ENCODE assay signal across 8 mouse cellular contexts in the genomic region with DNA sequence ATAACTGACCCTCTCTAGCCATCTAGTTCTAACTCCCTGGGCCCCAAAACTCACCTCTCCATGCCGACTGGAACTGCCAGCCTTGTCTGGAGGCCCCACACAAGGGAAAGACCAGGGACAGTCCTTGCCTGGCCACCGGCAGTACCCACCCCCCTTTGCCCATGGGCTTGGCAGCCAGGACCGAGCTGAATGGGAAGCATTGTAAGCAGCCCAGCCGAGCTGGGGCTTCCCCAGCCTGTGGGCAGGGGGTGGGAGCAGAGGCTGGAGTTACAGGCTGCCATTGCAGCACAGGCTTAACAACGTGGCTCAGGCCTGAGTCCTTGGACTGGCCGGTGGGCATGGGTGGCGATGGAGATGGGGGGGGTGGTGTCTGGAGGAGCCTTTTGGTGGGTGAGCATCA. TPM values are rescaled to one million over a fixed set of nuclear protein-coding genes. Genes with fewer than 3 reads are reported as not detected.
DNase-seq lines count a peak whose midpoint lies in the region; ATAC-seq and TF ChIP-seq lines count a peak whose summit lies in the region.

Chadl (minus strand) TSS at position 113 of the 400 bp plus-strand sequence.

- 37% methylated on average over 7 of the region's 7 CpGs for WGBS in embryonic facial prominence, embryonic 13.5 days
- WGBS in limb, embryonic 14.5 days, result 56% methylated on average over 7 of the region's 7 CpGs

- peak within 1 kb of the TSS; percentile 33; the same call in 1 of the 2 replicates for H3K27ac ChIP-seq in embryonic facial prominence, embryonic 13.5 days
- peak within 1 kb of the TSS; percentile 62; the same call in 1 of the 2 replicates for H3K27ac ChIP-seq in layer of hippocampus, adult 2 months
- peak within 1 kb of the TSS; percentile 76 for H3K27ac ChIP-seq in limb, embryonic 14.5 days (replicated peaks; ENCODE audit: low read depth, low read length)

- H3K27me3 ChIP-seq in embryonic facial prominence, embryonic 13.5 days, result peaks cover 50% of the 10 kb centered on the region
- peaks cover 17% of the 10 kb centered on the region for H3K27me3 ChIP-seq in limb, embryonic 14.5 days (ENCODE audit: control insufficient read depth, insufficient read depth, low read length)

- DNase-seq in layer of hippocampus, adult 11-12 months (ENCODE audit: low spot score), result peak; percentile 52
- no peak for DNase-seq in layer of hippocampus, adult 9-10 months (ENCODE audit: low spot score)
- peak; percentile 45 to 47 for DNase-seq in layer of hippocampus, adult 2 months (ENCODE audit: low spot score in 2 of 2)
- DNase-seq in limb, embryonic 14.5 days (ENCODE audit: low spot score), result peak; percentile 19
- DNase-seq in lung, adult 18-20 months, result no peak
- no peak for DNase-seq in urinary bladder, postnatal 36 days (ENCODE audit: low spot score in 2 of 2)

- H3K9ac ChIP-seq in embryonic facial prominence, embryonic 13.5 days, result peak within 1 kb of the TSS; percentile 4; the same call in 1 of the 2 replicates
- H3K9ac ChIP-seq in limb, embryonic 14.5 days (ENCODE audit: low read depth, low read length, severe bottlenecking), result peak within 1 kb of the TSS; percentile 25

- peaks cover 22% of the 10 kb centered on the region for H3K4me1 ChIP-seq in embryonic facial prominence, embryonic 13.5 days
- peaks cover 17% of the 10 kb centered on the region; the same call in 1 of the 2 replicates for H3K4me1 ChIP-seq in limb, embryonic 14.5 days (ENCODE audit: control insufficient read depth, insufficient read depth, low read length)

- TF ChIP-seq POLR2A in limb, embryonic 14.5 days (IDR thresholded peaks at IDR 0.05; ENCODE audit: borderline replicate concordance, extremely low read depth, insufficient read depth, insufficient read length), result no peak

- no peak within 1 kb of the TSS for H3K4me3 ChIP-seq in embryonic facial prominence, embryonic 13.5 days
- H3K4me3 ChIP-seq in layer of hippocampus, adult 2 months, result no peak within 1 kb of the TSS
- H3K4me3 ChIP-seq in limb, embryonic 14.5 days (replicated peaks; ENCODE audit: low read length), result peak within 1 kb of the TSS; percentile 22

- ATAC-seq in embryonic facial prominence, embryonic 13.5 days (ENCODE audit: insufficient number of reproducible peaks, insufficient read depth, low FRiP score, low TSS enrichment, low read depth), result no peak
- peak; percentile 13; the same call in 1 of the 2 replicates for ATAC-seq in limb, embryonic 14.5 days (ENCODE audit: low FRiP score, low read depth)
- ATAC-seq in granulocyte monocyte progenitor cell, adult 5-6 weeks (replicated peaks; ENCODE audit: poor library complexity, severe bottlenecking), result no peak

- H3K9me3 ChIP-seq in embryonic facial prominence, embryonic 13.5 days, result no peaks in the 10 kb centered on the region
- H3K9me3 ChIP-seq in limb, embryonic 14.5 days (ENCODE audit: control insufficient read depth, low read length), result no peaks in the 10 kb centered on the region

- no peak for TF ChIP-seq CTCF in layer of hippocampus, adult 2 months (conservative IDR thresholded peaks at IDR 0.05)

- H3K4me2 ChIP-seq in embryonic facial prominence, embryonic 13.5 days, result peak within 1 kb of the TSS; percentile 12; the same call in 1 of the 2 replicates
- peak within 1 kb of the TSS; percentile 39 for H3K4me2 ChIP-seq in limb, embryonic 14.5 days (replicated peaks; ENCODE audit: low read depth, low read length, severe bottlenecking)

- peaks cover 4% of the 10 kb centered on the region; the same call in 1 of the 2 replicates for H3K36me3 ChIP-seq in embryonic facial prominence, embryonic 13.5 days
- H3K36me3 ChIP-seq in limb, embryonic 14.5 days (ENCODE audit: control insufficient read depth, insufficient read depth, low read length), result no peaks in the 10 kb centered on the region

RNA-seq across cellular contexts. Expression of gene Chadl, which starts in this region (rescaled TPM):
- 10.3 and 10.4 TPM in 2 replicates for polyA plus RNA-seq in embryonic facial prominence, embryonic 13.5 days (2015; fragmentation: Nextera tagmentation; extraction: Ambion mirVana)
- 10 to 100 TPM; 11.7 to 12.3 TPM for total RNA-seq in layer of hippocampus, adult 2 months (2021)
- polyA plus RNA-seq in limb, embryonic 14.5 days (2012; rRNA removed), result 46.3 and 87.4 TPM in 2 replicates
- polyA plus RNA-seq in limb, embryonic 14.5 days (2014; fragmentation: Nextera tagmentation; extraction: Ambion mirVana), result 22.6 and 27.4 TPM in 2 replicates
- not detected in 2 replicates for total RNA-seq in granulocyte monocyte progenitor cell, adult 5-6 weeks (2014; fragmentation: Nextera tagmentation)
- total RNA-seq in granulocyte monocyte progenitor cell, adult 5-6 weeks (2017), result 0.43 TPM in 1 of 2 replicates, not detected in the other

Comparison
In these comparisons a context has a peak if more than half of its experiments do, and no peak if none do; other contexts are left out.
1. RNA of gene Chadl (total RNA-seq): 11.7 to 12.3 TPM in layer of hippocampus, adult 2 months; 0.43 TPM in granulocyte monocyte progenitor cell, adult 5-6 weeks; every median in the first group is over 4 times any median in the second.
2. DNase-seq: peak in layer of hippocampus, adult 11-12 months (single experiment), layer of hippocampus, adult 2 months (2 of 2) and limb, embryonic 14.5 days (single experiment); none in layer of hippocampus, adult 9-10 months (single experiment), lung, adult 18-20 months (0 of 2) and urinary bladder, postnatal 36 days (0 of 2).
3. Peak in every context shown above with its lines, with median percentiles within 50 percentile points of each other: H3K27ac ChIP-seq.